Mouse (Mus musculus) c-Kit-positive CD71-negative TER-119-negative erythroid progenitor cells, embryonic 14.5 days (primary cell): ENCODE data around the gene Srrm4.

Experiments used
- DNase-seq: peaks from one replicate; pipeline ENCODE4 v3.0.0-alpha.2; 2013; ENCODE audit warnings: low read depth

Gene Srrm4

DNA sequence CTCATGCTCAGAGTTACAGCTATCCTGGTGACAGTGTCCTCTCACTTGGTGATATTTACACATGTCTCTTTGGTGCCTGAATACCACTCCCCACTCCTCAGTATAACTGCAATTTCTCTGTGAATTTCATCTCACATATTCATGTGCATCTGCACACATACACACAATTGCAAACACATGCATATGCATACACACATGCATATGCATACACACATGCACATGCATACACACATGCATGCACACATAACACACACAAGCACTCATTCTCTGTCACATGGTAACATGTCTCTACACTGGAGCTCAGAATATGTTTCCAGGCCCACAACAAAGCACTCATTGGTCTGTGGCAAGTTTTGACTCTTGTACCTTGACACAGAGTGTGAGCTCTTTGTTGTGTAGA is 39.0 kb downstream of the Srrm4 start:
- no peak for DNase-seq

DNA sequence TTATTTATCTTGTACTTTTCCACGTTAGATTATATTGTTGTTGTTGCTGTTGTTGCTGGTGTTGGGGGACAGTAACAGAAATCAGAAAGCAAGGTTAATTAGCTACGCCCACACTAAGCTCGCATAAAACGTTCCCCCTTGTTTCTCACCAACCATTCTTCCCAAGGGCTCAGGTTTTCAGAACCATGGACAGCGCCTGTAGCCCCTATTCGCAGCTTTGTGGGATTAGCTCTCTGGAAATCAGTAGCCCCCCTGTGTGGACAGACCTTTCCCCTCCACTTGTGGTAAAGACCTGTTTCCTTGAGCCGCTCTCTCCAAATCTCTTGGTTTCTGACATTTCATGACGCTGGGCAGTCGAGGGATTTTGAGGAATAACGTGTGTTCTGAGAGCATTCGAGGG is 45.9 kb downstream of the Srrm4 start:
- DNase-seq = no peak

GRCm38 (mm10) chr5:116542317-116542716 is 49.3 kb downstream of the Srrm4 start:
- no peak for DNase-seq

- DNase-seq = no peak
Measured at GRCm38 (mm10) chr5:116541128-116541527, 50.5 kb downstream of the Srrm4 start.

- DNase-seq = no peak
Measured at GRCm38 (mm10) chr5:116539360-116539759, 52.3 kb downstream of the Srrm4 start.

- DNase-seq = no peak
Measured at GRCm38 (mm10) chr5:116538491-116538890, 53.1 kb downstream of the Srrm4 start.

DNA sequence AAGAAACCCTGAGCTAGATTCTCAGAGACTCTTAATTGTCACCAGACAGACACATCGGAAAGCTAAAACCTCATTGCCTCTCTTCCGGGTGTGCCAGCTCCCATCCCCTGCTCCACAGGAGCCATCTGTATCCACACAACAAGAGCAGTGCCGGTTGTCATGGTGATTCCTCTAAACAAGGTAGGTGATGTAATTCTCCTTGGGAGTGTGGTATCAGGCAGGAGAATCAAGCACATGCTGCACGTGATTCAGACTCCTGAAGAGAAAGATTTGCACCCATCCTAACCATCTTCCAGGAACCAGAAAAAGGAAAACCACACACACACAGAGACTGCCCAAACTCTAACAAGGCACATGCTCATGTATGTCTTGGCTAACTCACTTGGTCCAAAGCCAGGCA is 65.3 kb downstream of the Srrm4 start:
- no peak for DNase-seq

DNA sequence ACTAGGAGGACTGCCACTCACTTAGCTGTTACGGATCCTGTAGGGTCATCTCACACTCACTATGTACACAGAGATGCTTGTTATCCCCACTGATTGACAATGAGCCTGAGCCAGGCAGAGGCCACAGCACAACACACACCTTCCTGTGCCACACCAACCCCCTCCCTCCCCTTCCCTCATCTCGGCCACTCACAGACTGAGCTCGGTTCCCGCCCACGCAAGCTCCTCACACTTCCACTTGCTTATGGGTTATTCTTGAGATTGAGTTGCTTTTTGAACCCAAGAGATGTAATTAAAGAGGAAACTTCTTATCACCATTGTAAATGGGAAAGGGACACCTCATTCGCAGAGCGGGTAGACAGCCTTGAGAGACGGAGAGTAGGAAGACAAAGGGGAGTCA is 66.3 kb downstream of the Srrm4 start:
- DNase-seq = no peak

DNA sequence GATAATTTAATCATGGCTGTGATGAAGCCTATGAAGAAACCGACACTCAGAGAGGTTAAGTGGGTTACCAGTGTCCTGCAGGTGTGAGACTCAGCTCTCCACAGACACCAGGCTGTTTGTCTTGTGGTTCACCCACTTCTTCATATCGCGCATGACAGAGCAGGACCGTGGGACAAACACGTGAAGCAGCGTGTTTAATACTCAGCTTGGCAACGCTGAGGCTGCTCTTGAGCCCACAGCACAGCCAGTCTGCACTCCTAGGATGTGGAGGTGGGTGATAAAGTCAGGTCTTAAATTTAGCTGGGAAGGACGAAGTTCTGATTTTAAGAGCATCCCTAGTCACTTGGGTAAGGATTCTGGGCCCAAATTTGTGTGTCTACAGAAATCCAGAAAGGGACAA is 68.1 kb downstream of the Srrm4 start:
- no peak for DNase-seq

- no peak for DNase-seq
Measured at GRCm38 (mm10) chr5:116523079-116523478, 68.5 kb downstream of the Srrm4 start.

- no peak for DNase-seq
Measured at GRCm38 (mm10) chr5:116522273-116522672, 69.3 kb downstream of the Srrm4 start.

GRCm38 (mm10) chr5:116518047-116518446 is 73.6 kb downstream of the Srrm4 start:
- DNase-seq = no peak

- DNase-seq = no peak
Measured at GRCm38 (mm10) chr5:116512135-116512534, 79.5 kb downstream of the Srrm4 start.

DNA sequence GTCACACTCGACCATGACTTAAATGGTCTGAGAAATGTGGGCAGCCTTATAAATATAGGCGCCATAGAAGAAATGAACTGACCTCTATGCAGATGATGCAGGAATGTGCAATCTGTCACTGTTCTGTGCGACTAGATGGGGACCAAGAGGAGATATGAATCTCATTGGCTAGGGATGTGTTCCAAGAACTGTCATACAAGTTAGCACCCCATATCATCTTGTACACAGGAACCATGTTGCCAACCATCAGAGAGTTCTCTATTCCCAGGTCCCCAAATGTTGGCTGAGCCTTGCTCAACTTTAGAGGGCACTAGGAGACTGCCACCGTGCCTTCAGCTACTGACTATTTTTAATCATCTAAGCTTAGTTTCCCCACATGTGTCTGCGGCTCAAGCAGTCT is 81.4 kb downstream of the Srrm4 start:
- no peak for DNase-seq

- no peak for DNase-seq
Measured at GRCm38 (mm10) chr5:116501342-116501741, 90.3 kb downstream of the Srrm4 start.

GRCm38 (mm10) chr5:116498880-116499640 is 92.6 kb downstream of the Srrm4 start:
- DNase-seq = no peak

DNA sequence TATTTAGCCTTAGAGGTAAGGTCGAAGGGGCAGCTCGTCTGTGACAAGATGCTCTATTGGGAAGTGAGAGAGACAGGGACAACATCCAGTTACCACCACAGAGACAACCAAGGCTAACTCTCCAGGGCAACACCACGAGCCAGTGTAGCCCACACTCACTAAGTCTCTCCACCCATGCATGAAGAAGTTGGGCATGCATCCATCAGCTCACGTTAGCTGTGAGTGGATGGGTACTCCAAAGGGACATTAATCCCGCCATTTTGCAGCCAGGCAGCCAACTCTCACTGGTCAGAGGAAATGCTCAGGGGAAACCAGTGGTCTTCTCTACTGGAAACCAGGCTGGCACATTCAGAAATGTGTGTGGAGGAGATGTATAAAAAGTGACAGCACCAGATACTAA is 93.8 kb downstream of the Srrm4 start:
- DNase-seq = no peak

DNA sequence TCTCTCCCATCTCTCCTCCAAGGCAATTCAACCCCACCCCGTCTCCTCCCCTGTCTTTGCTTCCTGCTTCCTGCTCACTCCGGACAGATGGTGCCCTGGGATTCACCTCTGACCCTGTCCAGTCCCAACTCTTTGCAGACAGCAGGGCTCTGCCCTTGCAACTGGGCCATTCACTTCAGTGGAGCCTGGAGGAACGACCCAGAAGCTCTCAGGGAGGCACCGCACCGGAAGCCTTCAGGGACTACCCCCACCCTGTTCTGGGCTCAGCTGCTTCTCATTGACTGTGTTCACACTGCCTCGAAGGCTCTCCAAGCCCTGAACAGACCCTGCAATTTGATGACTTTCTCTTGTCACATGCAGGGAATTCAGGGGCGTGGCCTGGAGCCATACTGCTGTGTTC is 94.4 kb downstream of the Srrm4 start:
- DNase-seq = no peak

- DNase-seq = no peak
Measured at GRCm38 (mm10) chr5:116496717-116497116, 94.9 kb downstream of the Srrm4 start.

DNA sequence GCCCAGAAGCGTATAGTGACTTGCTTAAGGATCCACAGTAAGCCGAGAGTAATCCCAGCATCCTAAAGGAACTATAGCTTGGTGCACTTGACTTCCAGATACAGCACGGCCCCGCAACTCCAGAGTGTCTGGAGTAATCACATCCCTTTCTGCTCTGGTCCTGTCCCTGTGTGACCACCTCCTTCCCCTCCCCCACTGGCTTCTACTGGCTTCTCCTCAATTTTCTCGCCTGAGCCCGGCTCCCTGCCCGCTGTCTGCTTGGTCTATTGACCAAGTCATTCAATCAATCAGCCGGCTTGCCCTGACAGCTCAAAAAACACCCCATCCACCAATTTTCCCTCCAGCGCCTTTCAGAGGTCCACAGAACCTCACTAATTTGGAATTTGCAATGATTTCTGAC is 96.2 kb downstream of the Srrm4 start:
- DNase-seq = no peak

DNA sequence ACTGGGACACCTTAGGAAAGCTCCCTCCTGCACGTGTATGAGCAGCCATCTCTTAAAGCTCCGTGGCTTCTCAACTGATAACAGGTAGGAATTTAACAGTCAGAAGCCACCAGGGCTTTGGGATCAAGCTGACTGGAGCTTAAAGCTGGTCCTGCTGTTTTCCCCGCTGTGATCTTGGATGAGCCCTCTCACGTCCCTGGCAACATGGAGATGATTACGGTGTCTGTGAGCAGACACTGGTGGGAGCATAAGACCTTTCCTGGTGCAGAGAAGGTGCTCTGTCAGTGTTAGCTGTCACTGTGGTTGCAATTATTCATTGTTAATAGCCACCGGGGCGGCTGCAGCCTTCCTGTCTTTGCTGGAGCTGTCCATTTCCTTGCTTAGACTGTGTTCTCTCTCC is 97.2 kb downstream of the Srrm4 start:
- DNase-seq = no peak

DNA sequence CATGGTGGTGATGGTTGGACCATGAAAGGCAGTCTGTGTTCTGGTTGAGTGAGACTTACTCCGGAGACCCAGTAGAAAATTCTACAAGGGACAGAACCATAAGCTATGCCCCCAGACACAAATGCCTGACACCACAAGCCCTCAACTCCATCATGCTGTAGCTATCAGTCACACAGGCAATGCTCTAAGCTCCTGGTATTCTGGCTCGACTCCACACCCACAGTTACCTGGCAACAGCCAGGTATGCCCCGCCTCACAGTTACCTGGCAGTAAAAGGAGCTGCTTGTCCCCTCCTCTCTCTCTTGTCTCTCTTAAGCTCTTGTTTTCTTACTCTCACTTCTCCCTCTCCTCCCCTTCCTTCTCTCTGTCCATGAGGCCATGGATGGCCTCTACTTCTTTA is 98.9 kb downstream of the Srrm4 start:
- no peak for DNase-seq

DNA sequence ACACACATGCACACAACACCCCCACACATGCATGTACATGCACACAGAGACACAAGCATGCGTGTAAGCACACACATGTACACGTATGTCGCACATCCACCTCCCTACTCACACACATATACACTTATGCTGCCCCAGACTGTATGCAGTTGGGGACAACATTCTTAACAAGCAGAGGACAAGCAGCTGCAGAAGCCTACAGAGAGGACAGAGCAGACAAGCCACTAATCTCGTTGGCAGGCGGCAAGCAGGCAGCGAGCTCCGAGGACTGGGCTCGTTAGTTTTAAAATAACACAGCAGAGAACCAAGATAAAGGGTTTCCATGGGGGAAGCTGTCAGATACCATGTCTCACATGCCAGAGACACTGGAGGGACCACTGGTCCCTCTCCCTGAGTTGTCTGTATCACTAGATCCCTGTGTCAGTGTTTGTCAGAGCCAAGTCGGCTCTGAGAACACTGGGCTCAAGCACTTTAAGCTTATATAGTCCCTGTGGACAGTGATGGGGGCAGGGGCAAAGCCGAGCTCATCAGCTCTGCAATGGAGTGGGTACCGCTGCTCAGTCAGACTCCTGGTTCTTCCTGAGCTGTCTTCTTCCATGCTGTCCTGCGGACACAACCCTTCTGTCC is 99.7 kb downstream of the Srrm4 start:
- no peak for DNase-seq

DNA sequence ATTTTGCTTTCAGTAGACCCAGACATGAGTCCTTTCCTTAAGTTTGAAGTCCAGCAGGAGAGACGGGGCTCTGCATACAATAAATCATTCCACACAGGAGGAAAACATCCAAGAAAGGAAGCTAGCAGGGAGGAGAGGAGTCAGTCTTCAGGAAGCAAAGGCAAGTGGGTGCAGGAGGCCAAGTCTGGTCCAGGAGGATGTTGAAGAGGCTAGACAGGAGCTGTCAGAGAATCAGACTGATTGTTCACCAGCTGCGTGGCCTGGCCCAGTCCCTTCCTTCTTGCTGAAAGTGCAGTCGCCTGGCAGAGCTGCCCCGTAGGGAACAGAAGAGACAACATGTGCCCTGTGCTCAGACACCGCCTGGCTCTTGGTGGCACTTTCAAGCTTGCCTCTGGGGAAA is 100.8 kb downstream of the Srrm4 start:
- DNase-seq = no peak
